Mouse (Mus musculus) frontal cortex, adult 2 months (tissue): Measurements from ENCODE around the gene Rbm47. TPM values are rescaled to one million over a fixed set of nuclear protein-coding genes. Genes with fewer than 3 reads are reported as not detected.

Experiments used
- DNase-seq, 2 experiments: peaks; one replicate each; pipeline ENCODE4 v3.0.0; 2022; ENCODE audit warnings: low spot score in 1 of 2; ENCODE audit errors: extremely low spot score in 1 of 2
- polyA plus RNA-seq: library from polyadenylated mRNA; depleted of rRNA; stranded (reverse); fragments of >200 nt; gene quantifications from 2 replicates; pipeline ENCODE4 v1.2.3, GENCODE M21; 2012

The Rbm47 gene
- polyA plus RNA-seq, 1 experiment, result 0.78 TPM

GRCm38 (mm10) chr5:66070350-66070749 lies 102.6 kb downstream of the Rbm47 start:
- no peak for DNase-seq

GRCm38 (mm10) chr5:66069470-66070144 lies 103.3 kb downstream of the Rbm47 start:
- peak in 1 of 2 experiments; percentile 10 for DNase-seq

- DNase-seq, result no peak
These were observed 103.8 kb downstream of the Rbm47 start for GRCm38 (mm10) chr5:66069133-66069469.

- no peak for DNase-seq
These were observed 104.6 kb downstream of the Rbm47 start for GRCm38 (mm10) chr5:66068068-66068920.

GRCm38 (mm10) chr5:66067219-66067618 lies 105.7 kb downstream of the Rbm47 start:
- DNase-seq, result no peak

- no peak for DNase-seq
These were observed 110.0 kb downstream of the Rbm47 start for GRCm38 (mm10) chr5:66062930-66063220.

GRCm38 (mm10) chr5:66062046-66062929 lies 110.6 kb downstream of the Rbm47 start:
- no peak for DNase-seq

GRCm38 (mm10) chr5:66061667-66062045 lies 111.3 kb downstream of the Rbm47 start:
- no peak for DNase-seq

- no peak for DNase-seq
These were observed 114.1 kb downstream of the Rbm47 start for GRCm38 (mm10) chr5:66058844-66059243.

GRCm38 (mm10) chr5:66056680-66057079 lies 116.2 kb downstream of the Rbm47 start:
- no peak for DNase-seq

GRCm38 (mm10) chr5:66054394-66054793 lies 118.5 kb downstream of the Rbm47 start:
- no peak for DNase-seq

GRCm38 (mm10) chr5:66052777-66053548 lies 120.0 kb downstream of the Rbm47 start:
- no peak for DNase-seq

- no peak for DNase-seq
These were observed 122.1 kb downstream of the Rbm47 start for GRCm38 (mm10) chr5:66050841-66051240.

GRCm38 (mm10) chr5:66046356-66046755 lies 126.6 kb downstream of the Rbm47 start:
- DNase-seq, result no peak

GRCm38 (mm10) chr5:66043897-66044296 lies 129.0 kb downstream of the Rbm47 start:
- no peak for DNase-seq

GRCm38 (mm10) chr5:66042651-66043340 lies 130.1 kb downstream of the Rbm47 start:
- DNase-seq, result no peak

- no peak for DNase-seq
These were observed 132.1 kb downstream of the Rbm47 start for GRCm38 (mm10) chr5:66040744-66041279.

- no peak for DNase-seq
These were observed 133.1 kb downstream of the Rbm47 start for GRCm38 (mm10) chr5:66039813-66040212.

GRCm38 (mm10) chr5:66037066-66037465 lies 135.9 kb downstream of the Rbm47 start:
- no peak for DNase-seq
